Mouse (Mus musculus) small intestine, adult 2 months (tissue): ENCODE data around the gene Znrf2.

Experiments
- CTCF ChIP-seq: fragments of 200-500 bp; IDR thresholded peaks from 2 replicates; pipeline ENCODE4 v1.5.1; 2012; ENCODE audit warnings: low read depth, mild to moderate bottlenecking, control low read depth, inconsistent platforms, low read length, moderate library complexity, mixed read lengths; ENCODE audit not compliant: insufficient replicate concordance, insufficient read length; ENCODE audit errors: extremely low read depth
- POLR2A ChIP-seq: fragments of 200-500 bp; IDR thresholded peaks from 2 replicates; pipeline ENCODE4 v1.6.1; 2012; ENCODE audit warnings: low read depth, mild to moderate bottlenecking, control low read depth, inconsistent platforms, low read length, moderate library complexity

- TF ChIP-seq CTCF, result no peak
- no peak for TF ChIP-seq POLR2A
These were observed 12.5 kb upstream of the Znrf2 start for GRCm38 (mm10) chr6:54804066-54804864.
